Mouse (Mus musculus) limb, embryonic 14.5 days (tissue): ENCODE data around the gene Uba3. TPM values are rescaled to one million over a fixed set of nuclear protein-coding genes. Genes with fewer than 3 reads are reported as not detected.

ENCODE experiments used
- ATAC-seq: fragments of 200-750 bp; cut with Nextera tagmentation; 2 replicates; pipeline ENCODE4 v1.8.0; 2017; ENCODE audit warnings: low read depth, moderate number of reproducible peaks, moderate TSS enrichment; ENCODE audit not compliant: low FRiP score
- DNase-seq: peaks from one replicate; pipeline ENCODE4 v3.0.0-alpha.2; 2015; ENCODE audit warnings: low spot score
- H3K27ac ChIP-seq: fragments of 300-500 bp; sonication (generic); replicated peaks from 2 replicates; pipeline ENCODE4 v1.5.1; 2014; ENCODE audit warnings: low read depth, mild to moderate bottlenecking, low read length, moderate library complexity, mixed read lengths
- H3K27me3 ChIP-seq: fragments of 300-500 bp; sonication (generic); 2 replicates; pipeline ENCODE4 v1.6.1; 2014; ENCODE audit warnings: low read length, mixed read lengths; ENCODE audit not compliant: control insufficient read depth, insufficient read depth
- H3K36me3 ChIP-seq: fragments of 300-500 bp; sonication (generic); 2 replicates; pipeline ENCODE4 v1.6.1; 2014; ENCODE audit warnings: mild to moderate bottlenecking, low read length, moderate library complexity, mixed read lengths; ENCODE audit not compliant: control insufficient read depth, insufficient read depth
- H3K4me1 ChIP-seq: fragments of 300-500 bp; sonication (generic); 2 replicates; pipeline ENCODE4 v1.6.1; 2014; ENCODE audit warnings: antibody characterized with exemption, low read length, mixed read lengths; ENCODE audit not compliant: control insufficient read depth, insufficient read depth
- H3K4me2 ChIP-seq: fragments of 300-500 bp; sonication (generic); replicated peaks from 2 replicates; pipeline ENCODE4 v1.6.1; 2014; ENCODE audit warnings: low read depth, mild to moderate bottlenecking, low read length, moderate library complexity; ENCODE audit not compliant: severe bottlenecking
- H3K4me3 ChIP-seq: fragments of 300-500 bp; sonication (generic); replicated peaks from 2 replicates; pipeline ENCODE4 v1.5.1; 2014; ENCODE audit warnings: low read length
- H3K9ac ChIP-seq: fragments of 300-500 bp; sonication (generic); 2 replicates; pipeline ENCODE4 v1.6.1; 2014; ENCODE audit warnings: mild to moderate bottlenecking, low read depth, low read length, moderate library complexity; ENCODE audit not compliant: severe bottlenecking
- H3K9me3 ChIP-seq: fragments of 300-500 bp; sonication (generic); 2 replicates; pipeline ENCODE4 v1.6.1; 2016; ENCODE audit warnings: low read length; ENCODE audit not compliant: control insufficient read depth
- POLR2A ChIP-seq: fragments of 200-500 bp; IDR thresholded peaks from 2 replicates; pipeline ENCODE4 v1.8.0; 2012; ENCODE audit warnings: inconsistent platforms, mild to moderate bottlenecking, moderate library complexity, borderline replicate concordance; ENCODE audit not compliant: insufficient read depth, insufficient read length; ENCODE audit errors: extremely low read depth
- WGBS: fragments of 180-500 bp; shearing (Covaris S2); extraction: QIAGEN DNeasy Blood & Tissue Kit; methylation state at CpG from one replicate; pipeline ENCODE4 v1.1.7; 2014; 5-methylcytosine and 5-hydroxymethylcytosine counted together
- polyA plus RNA-seq, 2 experiments: library from polyadenylated mRNA; depleted of rRNA in 1 of 2; stranded (reverse) in 1 of 2; unstranded in 1 of 2; fragments of >200 nt; fragmentation: Nextera tagmentation in 1 of 2; extraction: Ambion mirVana in 1 of 2; gene quantifications; 2 replicates each; pipeline versions ENCODE4 v1.2.1 to v1.2.3; 2012 to 2014

The Uba3 gene
- polyA plus RNA-seq (2012; rRNA removed) (70.4 and 81.1 TPM in 2 replicates), polyA plus RNA-seq (2014; fragmentation: Nextera tagmentation; extraction: Ambion mirVana) (76.2 and 77.6 TPM in 2 replicates)

DNA sequence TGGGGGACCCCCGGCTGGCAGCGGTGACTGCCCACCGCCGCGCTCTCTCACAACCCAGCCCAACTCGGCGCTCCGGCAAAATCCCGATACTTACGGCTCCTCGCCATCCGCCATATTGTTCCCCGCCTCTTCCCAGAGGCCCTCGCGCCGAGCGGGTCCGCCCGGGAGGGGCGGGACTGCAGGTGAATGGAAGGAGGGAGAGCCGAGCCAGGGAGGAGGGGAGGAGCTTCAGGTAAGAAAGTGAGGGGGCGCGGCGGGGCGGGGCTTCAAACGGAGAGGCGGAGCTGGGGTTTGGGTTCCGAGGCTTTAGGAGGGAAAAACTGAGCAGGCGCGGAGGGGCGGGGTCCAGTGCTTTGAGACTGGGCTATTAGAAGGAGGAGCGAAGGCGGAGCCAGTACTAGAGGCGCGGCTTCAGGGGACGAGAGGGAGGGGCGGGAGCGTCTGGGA, at the start of gene Uba3:
Uba3 (minus strand) TSS at position 209 of the 447 bp plus-strand sequence.
- ATAC-seq: peak; percentile 98
- WGBS: 1% methylated on average over 36 of the region's 38 CpGs
- peak; percentile 99 for DNase-seq
- H3K4me1 ChIP-seq: peaks cover 9% of the 10 kb centered on the region
- H3K4me2 ChIP-seq: peak within 1 kb of the TSS; percentile 57
- H3K9me3 ChIP-seq: no peaks in the 10 kb centered on the region
- peak within 1 kb of the TSS; percentile 84 for H3K27ac ChIP-seq
- peaks cover 8% of the 10 kb centered on the region; the same call in 1 of the 2 replicates for H3K36me3 ChIP-seq
- H3K4me3 ChIP-seq: peak within 1 kb of the TSS; percentile 85
- TF ChIP-seq POLR2A: peak; percentile 92; the same call in 1 of the 2 replicates
- peak within 1 kb of the TSS; percentile 97 for H3K9ac ChIP-seq
- H3K27me3 ChIP-seq: no peaks in the 10 kb centered on the region

DNA sequence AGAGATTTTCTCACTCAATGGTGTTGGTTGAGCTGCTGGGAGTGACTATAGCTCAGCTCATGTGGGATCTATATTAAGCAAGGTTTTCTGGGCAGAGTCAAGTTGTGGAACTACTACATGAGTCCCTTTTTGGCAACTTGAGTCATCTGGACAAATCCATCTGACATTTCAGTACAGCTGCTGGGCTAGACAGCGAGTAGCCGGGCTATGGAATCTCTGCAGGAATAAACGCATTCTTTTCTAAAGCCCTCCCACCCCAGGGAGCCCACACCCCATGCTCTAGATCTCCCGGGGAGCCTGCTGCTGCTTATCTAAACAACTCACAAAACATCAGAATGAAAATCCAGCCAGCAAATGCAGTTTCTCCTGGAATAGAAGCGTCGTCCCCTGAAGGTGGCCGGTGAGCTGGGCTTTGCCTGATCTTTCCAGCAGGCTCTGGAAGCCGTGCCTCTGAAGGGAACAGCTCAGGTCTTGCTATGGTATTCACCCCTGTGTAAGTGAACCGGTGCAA, 47.3 kb upstream of the Uba3 start, which contains the start of gene Lmod3:
Lmod3 (minus strand) TSS at position 49 of the 511 bp plus-strand sequence.
- 33% methylated on average over 9 of the region's 9 CpGs for WGBS
- ATAC-seq: peak; percentile 78
- DNase-seq: peak; percentile 28
- H3K4me3 ChIP-seq: no peak within 1 kb of the TSS
- H3K9me3 ChIP-seq: no peaks in the 10 kb centered on the region
- H3K4me1 ChIP-seq: no peaks in the 10 kb centered on the region
- H3K36me3 ChIP-seq: no peaks in the 10 kb centered on the region
- no peaks in the 10 kb centered on the region for H3K27me3 ChIP-seq
- no peak for TF ChIP-seq POLR2A
- H3K27ac ChIP-seq: no peak within 1 kb of the TSS
- H3K4me2 ChIP-seq: no peak within 1 kb of the TSS
- no peak within 1 kb of the TSS for H3K9ac ChIP-seq

DNA sequence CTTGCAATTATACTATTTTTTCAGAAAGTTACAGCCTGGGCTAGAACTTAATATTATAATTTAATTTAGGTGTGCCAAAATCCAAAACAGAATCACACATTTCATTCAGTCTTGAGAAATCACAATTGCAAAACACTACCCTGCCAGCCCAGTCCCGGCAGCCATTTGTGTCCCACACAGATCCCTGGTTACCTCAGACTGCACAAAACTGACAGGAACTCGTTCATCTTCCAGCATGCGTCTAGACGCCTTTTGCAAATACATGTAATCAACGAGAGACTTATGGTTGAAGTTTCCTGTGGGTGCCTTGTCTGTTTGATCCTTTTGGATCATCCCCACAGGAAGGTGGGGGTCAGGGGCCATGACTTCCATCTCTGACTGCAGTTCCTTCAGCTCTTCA, 46.6 kb upstream of the Uba3 start:
- WGBS: 62% methylated on average over 5 of the region's 5 CpGs
- no peak for DNase-seq
- H3K9ac ChIP-seq: no peak overlapping the region
- no peaks in the 10 kb centered on the region for H3K27me3 ChIP-seq
- H3K4me3 ChIP-seq: no peak overlapping the region
- H3K4me2 ChIP-seq: no peak overlapping the region
- no peaks in the 10 kb centered on the region for H3K4me1 ChIP-seq
- no peaks in the 10 kb centered on the region for H3K36me3 ChIP-seq
- no peak overlapping the region for H3K27ac ChIP-seq
- no peak for ATAC-seq
- no peaks in the 10 kb centered on the region for H3K9me3 ChIP-seq
- TF ChIP-seq POLR2A: no peak

DNA sequence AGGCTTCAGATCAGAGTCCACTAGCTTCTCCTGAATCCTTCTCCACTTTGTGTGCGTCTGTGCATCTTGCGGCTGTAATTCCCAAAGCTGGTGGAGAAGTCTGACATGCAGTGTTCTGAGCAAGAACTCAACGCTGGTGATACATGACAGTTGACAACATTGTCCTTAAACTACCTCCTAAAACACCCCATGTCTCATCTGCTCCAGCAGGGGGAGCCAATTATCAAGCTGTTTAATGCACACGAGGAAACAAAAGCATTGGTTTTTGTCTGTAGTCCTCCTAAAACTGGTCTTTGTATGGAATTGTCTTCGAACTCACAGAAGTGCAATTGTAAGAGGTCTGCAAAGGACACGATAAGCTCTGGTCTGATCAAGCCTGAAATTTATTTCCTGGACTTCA, 45.5 kb upstream of the Uba3 start:
- DNase-seq (peak; percentile 60), ATAC-seq (no peak)
- H3K4me3 ChIP-seq: no peak overlapping the region
- H3K36me3 ChIP-seq: no peaks in the 10 kb centered on the region
- no peaks in the 10 kb centered on the region for H3K27me3 ChIP-seq
- H3K27ac ChIP-seq: no peak overlapping the region
- H3K9ac ChIP-seq: no peak overlapping the region
- no peaks in the 10 kb centered on the region for H3K4me1 ChIP-seq
- H3K9me3 ChIP-seq: no peaks in the 10 kb centered on the region
- no peak for TF ChIP-seq POLR2A
- WGBS: 49% methylated on average over 6 of the region's 6 CpGs
- no peak overlapping the region for H3K4me2 ChIP-seq

DNA sequence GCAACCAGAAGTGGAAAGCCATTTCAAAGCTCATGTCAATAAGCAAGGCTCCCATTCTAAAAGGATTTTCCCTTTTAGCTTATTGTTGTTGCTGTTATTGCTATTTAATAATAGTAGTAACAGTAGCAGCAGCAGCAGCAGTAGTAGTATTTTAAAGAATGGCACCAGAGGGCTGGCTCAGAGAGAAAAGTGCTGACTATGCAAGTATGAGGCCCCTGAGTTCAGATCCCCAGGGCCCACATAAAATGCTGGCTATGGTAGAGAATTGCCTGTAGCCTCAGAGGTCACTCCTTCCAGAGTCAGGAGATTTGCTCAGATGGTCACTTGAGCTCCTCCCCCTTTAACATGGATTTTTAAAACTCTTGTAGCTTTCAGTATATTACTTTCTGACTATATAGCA, 39.8 kb upstream of the Uba3 start:
- TF ChIP-seq POLR2A: no peak
- ATAC-seq: no peak
- H3K9me3 ChIP-seq: no peaks in the 10 kb centered on the region
- no peak overlapping the region for H3K9ac ChIP-seq
- no peak overlapping the region for H3K4me2 ChIP-seq
- no peaks in the 10 kb centered on the region for H3K4me1 ChIP-seq
- H3K27me3 ChIP-seq: no peaks in the 10 kb centered on the region
- no peaks in the 10 kb centered on the region for H3K36me3 ChIP-seq
- H3K27ac ChIP-seq: no peak overlapping the region
- no peak for DNase-seq
- no peak overlapping the region for H3K4me3 ChIP-seq

DNA sequence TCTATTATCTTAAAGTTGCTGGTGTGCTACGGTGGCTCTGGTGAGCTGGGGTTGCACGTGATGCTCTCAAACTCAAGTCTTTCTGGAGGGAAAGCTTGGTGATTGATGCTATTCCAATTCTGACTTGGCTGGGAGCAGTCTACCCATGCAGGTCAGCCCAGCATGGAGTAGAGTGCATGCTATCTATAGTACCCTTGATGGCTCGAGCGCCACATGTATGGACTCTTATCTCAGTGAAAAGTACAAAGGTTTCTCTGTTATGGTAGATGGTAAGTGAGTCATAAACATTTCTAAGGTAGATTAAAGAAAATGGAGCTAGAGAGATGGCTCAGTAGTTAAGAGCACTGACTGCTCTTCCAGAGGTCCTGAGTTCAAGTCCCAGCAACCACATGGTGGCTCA, 37.1 kb upstream of the Uba3 start:
- peaks cover 3% of the 10 kb centered on the region; the same call in 1 of the 2 replicates for H3K9me3 ChIP-seq
- DNase-seq (no peak), ATAC-seq (no peak)
- peaks cover 19% of the 10 kb centered on the region for H3K27me3 ChIP-seq
- H3K4me3 ChIP-seq: no peak overlapping the region
- no peaks in the 10 kb centered on the region for H3K4me1 ChIP-seq
- 90% methylated on average over 4 of the region's 4 CpGs for WGBS
- no peaks in the 10 kb centered on the region for H3K36me3 ChIP-seq
- no peak overlapping the region for H3K27ac ChIP-seq
- no peak overlapping the region for H3K4me2 ChIP-seq
- no peak overlapping the region for H3K9ac ChIP-seq
- TF ChIP-seq POLR2A: no peak
